Mouse (Mus musculus): ENCODE results near the gene H2-Q6.
"Not testable (repeated sequence)": the region's sequence is repeated elsewhere in the genome, so short reads cannot be mapped to it uniquely, and the experiment has no call there.

The H2-Q6 gene

DNA sequence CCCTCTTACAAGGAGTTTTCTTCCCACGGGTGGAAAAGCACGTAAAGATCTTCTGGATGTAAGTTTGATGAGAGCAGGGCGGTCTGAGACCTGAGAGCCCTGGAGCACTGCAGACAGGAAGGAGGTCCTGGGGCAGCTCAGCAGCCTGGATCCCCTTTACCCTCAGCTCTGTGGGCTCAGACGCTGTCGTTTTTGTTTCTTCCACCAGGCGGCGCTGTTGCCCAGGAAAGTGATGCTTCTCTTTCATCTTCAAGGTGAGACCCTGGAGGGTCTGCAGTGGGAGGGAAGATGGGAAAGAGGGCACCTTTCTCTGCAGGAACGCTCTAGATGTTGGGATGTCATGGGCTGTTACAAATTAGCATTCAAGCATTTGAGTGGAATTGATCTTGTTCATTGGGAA, 10.2 kb downstream of the H2-Q6 start:
- DNase-seq, result peak; percentile 69 to 77

DNA sequence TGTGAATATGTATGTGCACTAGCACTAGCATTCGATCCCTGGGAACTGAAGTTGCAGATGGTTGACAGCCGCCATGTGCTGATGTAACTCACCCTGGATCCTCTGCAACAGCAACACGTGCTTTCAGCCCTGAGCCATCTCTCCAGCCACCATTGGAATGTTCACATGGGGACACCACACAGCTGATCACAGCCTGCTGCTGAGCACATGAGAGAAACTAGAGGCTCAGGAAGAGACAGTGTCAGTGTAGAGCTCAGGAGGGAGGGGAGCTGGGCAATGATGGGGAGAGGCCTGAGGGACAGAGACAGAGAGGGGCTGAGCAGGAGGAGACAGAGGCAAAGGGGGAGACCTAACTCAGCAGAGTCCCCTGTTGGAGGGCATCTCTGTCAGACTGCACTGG, 10.9 kb downstream of the H2-Q6 start:
- not testable (repeated sequence) for DNase-seq

DNA sequence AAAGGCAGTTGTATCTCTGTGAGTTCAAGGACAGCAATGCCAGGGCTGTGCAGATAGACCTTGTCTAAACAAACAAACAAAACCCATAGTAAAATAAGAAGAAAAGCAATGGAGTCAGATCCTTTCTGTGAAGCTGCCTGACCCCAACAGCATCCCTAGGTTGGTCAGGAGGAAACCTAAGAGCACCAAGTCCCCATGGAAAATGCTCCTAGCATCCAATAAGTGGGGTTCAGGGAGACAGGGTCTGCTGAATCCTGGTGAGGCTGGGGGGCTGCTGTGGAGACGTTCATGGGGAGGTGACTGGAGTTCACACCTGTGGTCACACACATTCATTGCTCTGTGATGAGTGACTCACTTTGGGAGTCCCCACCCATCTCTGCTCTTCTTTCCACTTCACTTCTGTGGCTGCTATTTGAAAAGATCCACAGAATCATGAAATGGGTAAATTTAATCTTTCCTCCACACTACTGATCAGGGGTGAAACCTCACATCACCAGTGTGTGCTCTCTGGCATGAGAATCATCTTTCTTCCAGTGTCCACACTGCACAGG, 12.8 kb downstream of the H2-Q6 start:
- not testable (repeated sequence) for DNase-seq

DNA sequence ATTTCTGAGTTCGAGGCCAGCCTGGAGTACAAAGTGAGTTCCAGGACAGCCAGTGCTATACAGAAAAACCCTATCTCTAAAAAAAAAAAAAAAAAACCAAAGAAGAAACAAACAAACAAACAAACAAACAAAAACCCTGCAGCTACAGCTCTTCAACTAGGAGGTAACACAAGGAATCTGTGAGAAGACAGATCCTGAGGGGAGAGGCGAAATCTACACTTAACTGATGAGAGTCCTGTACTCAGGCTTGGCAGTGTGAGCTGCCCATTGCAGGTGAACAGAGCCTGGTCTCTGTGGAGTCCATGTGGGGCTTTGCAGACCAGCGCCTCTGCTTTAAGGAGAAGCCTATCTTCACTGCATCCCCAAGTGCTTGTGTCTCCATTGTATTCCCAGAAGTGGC, 13.7 kb downstream of the H2-Q6 start:
- DNase-seq, result not testable (repeated sequence)

DNA sequence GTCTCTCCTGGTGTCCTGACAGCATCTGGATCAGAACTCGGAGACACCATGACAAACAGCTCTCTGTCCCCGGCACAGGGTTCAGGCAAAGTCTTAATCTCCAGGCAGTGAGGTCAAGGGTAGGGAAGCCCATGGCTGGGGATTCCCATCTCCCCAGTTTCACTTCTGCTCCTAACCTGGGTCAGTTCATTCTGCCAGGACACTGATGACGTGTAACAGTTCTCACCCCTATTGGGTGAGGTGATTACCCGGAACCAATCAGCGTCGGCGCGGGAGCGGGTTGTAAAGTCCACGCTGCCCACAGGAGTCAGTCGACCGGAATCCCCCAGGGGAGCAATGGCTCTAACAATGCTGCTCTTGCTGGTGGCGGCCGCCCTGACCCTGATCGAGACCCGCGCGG, 14.2 kb downstream of the H2-Q6 start, which contains the start of gene H2-Q7:
Gene H2-Q7 (plus strand): TSS at position 271 of the 400 bp plus-strand sequence.
- peak; percentile 91 to 92 for DNase-seq

DNA sequence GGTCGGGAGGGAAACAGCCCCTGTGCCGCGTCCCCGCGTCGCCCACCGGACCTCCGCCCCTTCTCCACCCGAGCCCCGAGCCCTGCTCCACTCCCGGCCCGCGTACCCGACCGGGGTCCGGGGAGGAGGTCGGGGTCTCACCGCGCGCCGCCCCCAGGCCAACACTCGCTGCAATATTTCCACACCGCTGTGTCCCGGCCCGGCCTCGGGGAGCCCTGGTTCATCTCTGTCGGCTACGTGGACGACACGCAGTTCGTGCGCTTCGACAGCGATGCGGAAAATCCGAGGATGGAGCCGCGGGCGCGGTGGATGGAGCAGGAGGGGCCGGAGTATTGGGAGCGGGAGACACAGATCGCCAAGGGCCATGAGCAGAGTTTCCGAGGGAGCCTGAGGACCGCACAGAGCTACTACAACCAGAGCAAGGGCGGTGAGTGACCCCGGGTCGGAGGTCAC, 14.7 kb downstream of the H2-Q6 start:
- DNase-seq, result peak; percentile 47 to 52

DNA sequence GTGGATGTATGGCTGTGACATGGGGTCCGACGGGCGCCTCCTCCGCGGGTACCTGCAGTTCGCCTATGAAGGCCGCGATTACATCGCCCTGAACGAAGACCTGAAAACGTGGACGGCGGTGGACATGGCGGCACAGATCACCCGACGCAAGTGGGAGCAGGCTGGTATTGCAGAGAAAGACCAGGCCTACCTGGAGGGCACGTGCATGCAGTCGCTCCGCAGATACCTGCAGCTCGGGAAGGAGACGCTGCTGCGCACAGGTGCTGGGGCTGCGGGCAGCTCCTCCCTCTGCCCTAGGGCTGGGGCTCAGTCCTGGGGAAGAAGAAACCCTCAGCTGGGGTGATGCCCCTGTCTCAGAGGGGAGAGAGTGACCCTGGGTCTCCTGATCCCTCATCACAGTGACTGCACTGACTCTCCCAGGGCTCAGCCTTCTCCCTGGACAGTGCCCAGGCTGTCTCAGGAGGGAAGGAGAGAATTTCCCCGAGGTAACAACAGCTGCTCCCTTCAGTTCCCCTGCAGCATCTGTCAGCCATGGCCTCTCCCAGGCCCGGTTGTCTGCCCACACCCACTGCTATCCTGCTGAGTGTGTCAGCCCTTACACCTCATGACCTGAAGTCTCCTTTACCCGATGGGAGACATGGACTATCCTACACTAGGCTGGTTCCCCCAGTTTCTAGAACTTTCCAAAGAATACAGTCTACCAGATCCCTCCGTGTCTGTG, 15.4 kb downstream of the H2-Q6 start:
- DNase-seq, result not testable (repeated sequence)

DNA sequence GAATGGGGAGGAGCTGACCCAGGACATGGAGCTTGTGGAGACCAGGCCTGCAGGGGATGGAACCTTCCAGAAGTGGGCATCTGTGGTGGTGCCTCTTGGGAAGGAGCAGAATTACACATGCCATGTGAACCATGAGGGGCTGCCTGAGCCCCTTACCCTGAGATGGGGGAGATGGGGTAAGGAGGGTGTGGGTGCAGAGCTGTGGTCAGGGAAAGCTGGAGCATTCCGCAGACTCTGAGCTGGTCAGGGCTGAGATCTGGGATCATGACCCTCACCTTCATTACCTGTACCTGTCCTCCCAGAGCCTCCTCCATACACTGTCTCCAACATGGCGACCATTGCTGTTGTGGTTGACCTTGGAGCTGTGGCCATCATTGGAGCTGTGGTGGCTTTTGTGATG, 17.7 kb downstream of the H2-Q6 start:
- DNase-seq, result not testable (repeated sequence)

DNA sequence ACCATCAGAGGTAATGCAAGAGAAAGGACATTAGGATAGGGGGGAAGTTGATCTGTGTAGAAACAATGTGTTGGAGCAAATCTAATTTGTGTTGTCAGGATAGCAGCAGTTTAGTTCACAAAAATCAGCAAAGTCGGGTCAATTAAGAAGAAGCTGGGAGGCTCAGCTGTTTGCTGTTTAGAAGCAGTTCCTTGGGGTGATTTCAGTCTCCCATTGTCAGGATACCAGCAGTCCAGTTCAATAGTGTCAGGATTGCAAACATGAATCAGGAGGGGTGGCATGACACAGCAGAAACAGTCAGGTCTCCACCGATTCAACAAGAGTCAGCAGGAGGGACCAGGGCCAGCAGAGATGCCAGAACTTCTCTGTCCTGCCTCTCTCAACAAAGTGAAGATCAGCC, 19.9 kb downstream of the H2-Q6 start:
- DNase-seq, result not testable (repeated sequence)

DNA sequence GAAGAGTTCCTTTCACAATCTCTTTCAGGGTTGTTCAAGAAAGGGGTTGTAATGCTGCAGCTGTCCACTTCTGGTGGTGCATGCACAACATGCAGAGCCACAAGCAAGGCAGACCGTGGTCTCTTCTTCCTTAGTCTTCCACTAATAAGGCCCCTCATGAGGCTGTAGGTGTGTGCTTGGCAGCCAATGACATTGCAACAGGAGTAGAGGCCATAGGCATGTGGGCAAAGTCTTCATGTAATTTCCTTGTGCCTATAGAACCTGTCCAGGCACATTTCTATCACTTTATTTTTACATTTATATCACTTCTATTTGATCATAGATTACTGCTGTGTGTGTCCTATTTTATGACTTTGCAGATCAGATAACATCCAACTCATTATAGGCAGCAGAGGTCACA, 33.6 kb downstream of the H2-Q6 start:
- DNase-seq, result not testable (repeated sequence)

DNA sequence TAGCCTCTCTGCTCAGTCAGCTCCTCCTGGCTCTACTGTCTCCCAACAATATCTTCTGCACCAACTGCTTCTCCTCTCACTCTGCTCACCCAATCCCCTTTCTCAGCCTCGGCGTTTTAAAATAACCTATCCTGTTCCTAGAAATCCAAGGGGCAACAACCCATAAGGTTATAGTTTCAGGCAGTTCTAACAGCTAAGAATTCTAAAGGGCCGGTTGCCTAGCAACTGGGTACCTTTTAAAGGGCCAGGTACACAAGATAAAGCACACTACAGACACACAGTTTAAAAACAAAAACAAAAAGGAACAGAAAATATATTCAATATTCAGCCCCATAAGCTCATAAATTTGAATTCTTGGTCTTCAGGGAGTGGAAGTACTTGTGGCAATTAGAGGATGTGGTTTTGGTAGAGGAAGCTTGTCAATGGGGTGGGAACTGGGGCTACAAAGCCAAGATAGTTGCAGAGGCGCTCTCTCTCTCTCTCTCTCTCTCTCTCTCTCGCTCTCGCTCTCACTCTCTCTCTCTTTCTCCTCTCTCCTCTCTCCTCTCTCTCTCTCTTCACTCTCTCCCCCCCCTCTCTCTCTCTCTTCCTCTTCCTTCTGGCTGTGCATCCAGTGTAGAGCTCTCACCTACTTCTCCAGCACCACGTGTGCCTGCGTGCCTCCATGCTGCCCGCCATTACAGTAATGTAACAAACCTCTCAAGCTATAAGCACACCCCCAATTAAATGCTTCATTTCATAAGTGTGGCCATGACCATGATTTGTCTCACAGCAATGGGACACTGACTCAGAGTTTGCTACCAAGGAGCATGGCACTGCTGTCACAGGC, 36.1 kb downstream of the H2-Q6 start:
- DNase-seq, result not testable (repeated sequence)

DNA sequence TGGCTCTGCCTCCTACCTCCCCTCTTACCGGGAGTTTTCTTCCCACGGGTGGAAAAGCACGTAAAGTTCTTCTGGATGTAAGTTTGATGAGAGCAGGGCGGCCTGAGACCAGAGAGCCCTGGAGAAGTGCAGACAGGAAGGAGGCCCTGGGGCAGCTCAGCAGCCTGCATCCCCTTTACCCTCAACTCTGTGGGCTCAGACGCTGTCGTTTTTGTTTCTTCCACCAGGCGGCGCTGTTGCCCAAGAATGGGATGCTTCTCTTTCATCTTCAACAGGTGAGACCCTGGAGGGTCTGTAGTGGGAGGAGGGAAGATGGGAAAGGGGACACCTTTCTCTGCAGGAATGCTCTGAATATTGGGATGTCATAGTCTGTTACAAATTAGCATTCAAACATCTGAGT, 41.0 kb downstream of the H2-Q6 start:
- peak; percentile 40 to 54 for DNase-seq

DNA sequence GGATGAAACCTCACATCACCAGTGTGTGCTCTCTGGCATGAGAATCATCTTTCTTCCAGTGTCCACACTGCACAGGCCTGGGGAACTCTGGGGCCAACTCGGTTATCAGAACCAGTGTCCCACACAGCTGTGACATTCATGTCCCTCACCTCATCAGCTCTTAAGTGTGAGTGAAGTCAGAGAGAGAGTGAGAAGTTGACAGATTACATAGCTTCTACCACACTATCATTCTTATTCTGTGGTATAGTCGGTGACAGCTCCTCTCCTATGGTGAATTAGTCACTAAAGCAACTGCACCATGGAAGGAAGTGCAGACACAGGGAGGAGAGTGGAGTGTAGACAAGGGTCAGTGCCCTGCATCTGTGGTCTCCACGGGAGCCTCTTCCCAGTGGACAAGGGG, 44.3 kb downstream of the H2-Q6 start:
- DNase-seq, result not testable (repeated sequence)

DNA sequence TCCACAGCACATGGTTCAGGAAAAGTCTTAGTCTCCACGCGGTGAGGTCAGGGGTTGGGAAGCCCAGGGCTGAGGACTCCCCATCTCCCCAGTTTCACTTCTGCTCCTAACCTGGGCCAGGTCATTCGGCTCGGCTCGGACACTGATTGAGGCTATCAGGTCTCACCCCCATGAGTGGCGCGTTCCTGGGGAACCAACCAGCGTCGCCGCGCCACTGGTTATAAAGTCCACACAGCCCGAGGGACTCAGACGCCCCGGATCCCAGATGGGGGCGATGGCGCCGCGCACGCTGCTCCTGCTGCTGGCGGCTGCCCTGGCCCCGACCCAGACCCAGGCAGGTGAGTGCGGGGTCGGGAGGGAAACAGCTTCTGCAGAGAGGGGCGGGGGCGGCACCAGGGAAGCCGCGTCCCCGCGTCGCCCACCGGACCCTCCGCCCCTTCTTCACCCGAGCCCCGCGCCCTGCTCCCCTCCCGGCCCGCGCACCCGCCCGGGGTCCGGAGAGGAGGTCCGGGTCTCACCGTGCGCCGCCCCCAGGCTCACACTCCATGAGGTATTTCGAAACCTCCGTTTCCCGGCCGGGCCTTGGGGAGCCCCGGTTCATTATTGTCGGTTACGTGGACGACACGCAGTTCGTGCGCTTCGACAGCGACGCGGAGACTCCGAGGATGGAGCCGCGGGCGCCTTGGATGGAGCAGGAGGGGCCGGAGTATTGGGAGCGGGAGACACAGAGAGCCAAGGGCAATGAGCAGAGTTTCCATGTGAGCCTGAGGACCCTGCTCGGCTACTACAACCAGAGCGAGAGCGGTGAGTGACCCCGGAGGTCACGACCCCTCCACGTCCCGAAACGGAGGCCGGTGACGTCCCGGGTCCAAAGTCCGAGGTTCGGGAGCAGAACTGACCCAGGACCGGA, 45.4 kb downstream of the H2-Q6 start, which contains the start of gene H2-Q10:
Gene H2-Q10 (plus strand): TSS at position 248 of the 910 bp plus-strand sequence.
- DNase-seq, result peak; percentile 13 to 14

All from cerebellum, postnatal 10 days (tissue).